Mouse (Mus musculus) heart, postnatal 0 days (tissue): Measurements from ENCODE around the gene Olfr288.

Experiments
- CTCF ChIP-seq: IDR thresholded peaks from 2 replicates; pipeline ENCODE4 v1.5.1; 2016; ENCODE audit warnings: antibody characterized with exemption, control low read depth, low read depth
- EP300 ChIP-seq: IDR thresholded peaks from 2 replicates; pipeline ENCODE4 v1.6.1; 2016; ENCODE audit warnings: antibody characterized with exemption, low read depth

- TF ChIP-seq CTCF (peak; percentile 95), EP300 (peak; percentile 81)
Observed at GRCm38 (mm10) chr15:98181132-98181711, 14.1 kb downstream of the Olfr288 start.
